Mouse (Mus musculus) embryo, embryonic 9.5 days (tissue): ENCODE data around the gene Stip1.
A peak's percentile ranks its signal among the peaks of the same experiment; 100 is the strongest.

Experiments used
- DNase-seq: peaks from one replicate; pipeline ENCODE4 v3.0.0-alpha.2; 2017; ENCODE audit errors: extremely low spot score

Gene Stip1

GRCm38 (mm10) chr19:6985951-6986708, 53.6 kb downstream of the Stip1 start:
- DNase-seq = no peak

DNA sequence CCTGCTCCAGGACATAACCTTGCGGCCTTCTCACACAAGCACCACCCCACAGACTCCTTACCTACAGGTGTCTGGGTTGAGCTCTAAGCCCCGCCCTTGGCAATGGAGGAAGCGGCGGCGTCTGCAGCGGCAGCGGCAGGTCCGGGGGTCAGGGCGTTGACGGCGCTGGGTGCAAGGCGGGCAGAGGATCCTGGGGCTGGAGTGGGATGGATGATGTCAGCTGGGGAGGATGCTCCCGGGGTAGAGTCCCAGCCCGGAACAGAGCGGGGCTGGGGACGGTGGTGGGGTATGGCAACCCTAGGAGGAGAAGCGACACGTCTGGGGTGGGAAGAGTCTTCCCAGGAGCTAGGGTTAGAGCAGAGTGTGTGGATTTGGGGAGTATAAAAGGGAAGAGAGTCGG, 54.5 kb downstream of the Stip1 start:
- no peak for DNase-seq

GRCm38 (mm10) chr19:6983621-6984020, 56.1 kb downstream of the Stip1 start:
- DNase-seq = no peak

GRCm38 (mm10) chr19:6981465-6981864, 58.3 kb downstream of the Stip1 start:
- no peak for DNase-seq

DNA sequence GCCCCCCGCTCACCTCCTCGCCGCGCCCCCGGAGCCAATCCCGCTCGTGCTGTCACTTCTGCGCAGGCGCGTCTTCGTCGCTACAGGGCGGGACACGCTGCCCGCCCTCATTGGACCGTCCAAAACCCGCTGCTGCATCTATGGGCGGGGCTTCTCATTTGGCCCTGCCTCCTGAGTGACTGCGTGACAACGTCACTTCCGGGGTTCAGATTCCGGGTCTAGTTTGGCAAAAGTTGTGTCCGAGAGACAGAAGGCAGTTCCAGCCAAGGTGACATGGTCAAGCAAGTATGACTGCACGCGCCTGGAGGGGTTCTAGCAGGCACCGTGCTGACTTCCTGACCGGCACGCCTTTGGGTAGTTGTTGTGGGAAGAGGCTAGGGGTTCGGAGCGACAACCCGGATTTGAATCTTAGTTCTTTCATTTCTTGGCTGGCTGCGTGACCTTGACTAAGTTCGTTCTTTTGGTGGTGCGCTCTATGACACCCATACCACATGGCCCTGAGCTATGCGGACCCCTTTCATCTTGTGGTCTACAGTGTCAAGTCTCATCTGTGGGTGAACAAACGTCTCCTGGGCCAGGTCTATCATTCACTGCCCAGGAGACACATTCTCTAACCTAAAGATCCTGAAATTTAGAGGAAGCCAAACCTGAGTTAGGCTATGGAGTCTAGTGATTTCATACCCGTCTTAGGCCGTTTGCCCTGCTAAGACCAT, 59.2 kb downstream of the Stip1 start, which contains the start of gene Fkbp2:
Gene Fkbp2 (minus strand): TSS at position 121 of the 713 bp plus-strand sequence.
- DNase-seq = peak; percentile 99

- DNase-seq = peak; percentile 100
These were observed 60.0 kb downstream of the Stip1 start for GRCm38 (mm10) chr19:6979486-6980380.

GRCm38 (mm10) chr19:6979001-6979479, 60.7 kb downstream of the Stip1 start:
- peak; percentile 60 for DNase-seq

GRCm38 (mm10) chr19:6978639-6978974, 61.2 kb downstream of the Stip1 start:
- DNase-seq = no peak

- no peak for DNase-seq
These were observed 61.8 kb downstream of the Stip1 start for GRCm38 (mm10) chr19:6977759-6978638.

DNA sequence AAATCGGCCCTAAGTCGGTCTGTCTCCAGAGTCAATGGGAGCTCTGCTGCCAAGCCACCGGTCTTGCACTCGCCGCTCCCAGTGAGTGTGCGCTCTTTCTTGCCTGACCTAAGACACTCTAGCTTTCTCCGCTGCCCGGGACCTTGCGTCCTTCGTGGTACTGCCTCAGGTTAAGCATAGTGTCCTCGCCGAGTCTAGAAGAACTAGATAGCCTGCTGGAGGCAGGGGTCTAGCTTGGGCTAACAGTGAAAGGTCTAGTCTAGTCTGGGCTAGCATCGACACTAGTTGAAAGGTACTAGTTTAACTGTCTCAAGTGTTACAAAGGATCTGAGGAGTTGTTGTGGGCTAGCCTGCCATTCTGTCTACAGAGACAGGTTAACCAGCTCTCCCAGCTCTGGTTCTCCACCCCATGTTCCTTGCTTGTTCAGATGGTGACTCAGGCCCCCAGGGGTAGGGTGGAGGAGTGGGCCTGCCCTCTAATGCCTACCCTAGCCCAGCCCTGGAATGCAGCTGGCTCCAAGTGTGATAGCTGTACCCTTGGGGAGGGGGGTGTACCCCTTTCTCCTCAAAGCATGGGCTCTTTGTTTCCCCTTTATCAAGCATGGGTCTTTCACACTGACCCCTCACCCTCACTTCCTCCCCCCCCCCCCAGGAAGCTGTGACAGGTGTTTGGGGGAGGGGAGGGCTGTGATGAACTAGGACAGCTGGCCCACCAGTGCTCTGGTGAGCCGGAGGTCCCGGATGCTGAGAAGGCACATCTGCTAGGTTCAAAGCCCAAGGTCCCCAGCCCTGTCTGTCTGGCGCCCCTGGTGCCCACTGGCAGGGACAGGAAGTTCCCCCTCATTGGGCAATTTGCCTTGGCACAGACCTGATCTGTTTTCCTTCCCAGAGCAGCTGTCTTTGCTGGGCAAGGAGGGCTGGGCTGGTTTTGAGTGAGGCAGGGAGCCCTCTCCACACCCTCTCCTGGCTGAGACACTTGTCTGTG, 63.9 kb downstream of the Stip1 start, which contains the start of gene Plcb3:
Gene Plcb3 (minus strand): TSS at position 934 of the 985 bp plus-strand sequence.
- peak; percentile 77 for DNase-seq

GRCm38 (mm10) chr19:6974211-6975205, 65.3 kb downstream of the Stip1 start, which contains the start of gene Ppp1r14b:
Gene Ppp1r14b, plus strand, starts transcription at chr19:6974968.
- DNase-seq = peak; percentile 95

- no peak for DNase-seq
These were observed 66.1 kb downstream of the Stip1 start for GRCm38 (mm10) chr19:6973581-6974190.

GRCm38 (mm10) chr19:6972247-6972917, 67.4 kb downstream of the Stip1 start:
- DNase-seq = no peak

DNA sequence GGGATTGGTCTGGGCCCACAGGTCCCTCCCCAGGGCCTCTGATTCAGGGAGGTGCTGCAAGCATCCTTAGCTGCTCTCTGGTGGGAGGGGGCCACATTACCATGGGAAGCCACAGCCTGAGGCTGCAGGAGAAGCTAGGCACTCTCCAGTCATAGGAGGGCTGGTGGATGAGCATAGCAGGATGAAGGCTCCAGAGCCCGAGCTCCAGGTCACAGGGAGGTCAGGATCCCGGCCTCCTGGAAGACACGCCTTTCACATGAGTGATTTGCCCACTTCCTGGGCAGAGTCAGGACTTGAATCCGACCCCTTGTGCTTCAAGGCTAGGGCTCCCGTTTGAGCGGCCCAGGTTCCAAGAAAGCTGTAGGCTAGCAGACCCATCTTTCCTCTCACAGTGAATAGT, 68.1 kb downstream of the Stip1 start:
- no peak for DNase-seq
